Mouse (Mus musculus) hindbrain, embryonic 11.5 days (tissue): ENCODE results near the gene 1700024B05Rik. TPM values are rescaled to one million over a fixed set of nuclear protein-coding genes. Genes with fewer than 3 reads are reported as not detected.
"Not testable (repeated sequence)": the region's sequence is repeated elsewhere in the genome, so short reads cannot be mapped to it uniquely, and the experiment has no call there.

ENCODE experiments used
- ATAC-seq: fragments of 200-750 bp; cut with Nextera tagmentation; 2 replicates; pipeline ENCODE4 v1.8.0; 2017; ENCODE audit warnings: mild to moderate bottlenecking, moderate TSS enrichment, moderate library complexity; ENCODE audit not compliant: low FRiP score
- DNase-seq: peaks from one replicate; pipeline ENCODE4 v3.0.0-alpha.2; 2015; ENCODE audit warnings: low spot score
- H3K27ac ChIP-seq: fragments of 300-500 bp; sonication (generic); 2 replicates; pipeline ENCODE4 v1.5.1; 2014; ENCODE audit warnings: mild to moderate bottlenecking, low read depth, low read length
- H3K27me3 ChIP-seq: fragments of 300-500 bp; sonication (generic); 2 replicates; pipeline ENCODE4 v1.6.1; 2014; ENCODE audit warnings: mild to moderate bottlenecking, low read length, moderate library complexity, mixed read lengths; ENCODE audit not compliant: control insufficient read depth, insufficient read depth
- H3K36me3 ChIP-seq: fragments of 300-500 bp; sonication (generic); 2 replicates; pipeline ENCODE4 v1.6.1; 2014; ENCODE audit warnings: mild to moderate bottlenecking, low read length, moderate library complexity, mixed read lengths; ENCODE audit not compliant: control insufficient read depth, insufficient read depth
- H3K4me1 ChIP-seq: fragments of 300-500 bp; sonication (generic); replicated peaks from 2 replicates; pipeline ENCODE4 v1.6.1; 2014; ENCODE audit warnings: low read length, mixed read lengths; ENCODE audit not compliant: control insufficient read depth, insufficient read depth
- H3K4me2 ChIP-seq: fragments of 300-500 bp; sonication (generic); replicated peaks from 2 replicates; pipeline ENCODE4 v1.6.1; 2014; ENCODE audit warnings: mild to moderate bottlenecking, low read depth, low read length
- H3K4me3 ChIP-seq: fragments of 300-500 bp; sonication (generic); 2 replicates; pipeline ENCODE4 v1.5.1; 2014; ENCODE audit warnings: low read depth, low read length
- H3K9ac ChIP-seq: fragments of 300-500 bp; sonication (generic); 2 replicates; pipeline ENCODE4 v1.6.1; 2014; ENCODE audit warnings: low read depth, low read length
- H3K9me3 ChIP-seq: fragments of 300-500 bp; sonication (generic); 2 replicates; pipeline ENCODE4 v1.6.1; 2016; ENCODE audit warnings: low read length; ENCODE audit not compliant: control insufficient read depth
- WGBS: fragments of 180-500 bp; shearing (Covaris S2); extraction: QIAGEN DNeasy Blood & Tissue Kit; methylation state at CpG from one replicate; pipeline ENCODE4 v1.1.7; 2014; 5-methylcytosine and 5-hydroxymethylcytosine counted together
- polyA plus RNA-seq: library from polyadenylated mRNA; unstranded; fragments of >200 nt; fragmentation: Nextera tagmentation; extraction: Ambion mirVana; gene quantifications from 2 replicates; pipeline ENCODE4 v1.2.1, GENCODE M21; 2014

Gene 1700024B05Rik
- not detected in 2 replicates for polyA plus RNA-seq

DNA sequence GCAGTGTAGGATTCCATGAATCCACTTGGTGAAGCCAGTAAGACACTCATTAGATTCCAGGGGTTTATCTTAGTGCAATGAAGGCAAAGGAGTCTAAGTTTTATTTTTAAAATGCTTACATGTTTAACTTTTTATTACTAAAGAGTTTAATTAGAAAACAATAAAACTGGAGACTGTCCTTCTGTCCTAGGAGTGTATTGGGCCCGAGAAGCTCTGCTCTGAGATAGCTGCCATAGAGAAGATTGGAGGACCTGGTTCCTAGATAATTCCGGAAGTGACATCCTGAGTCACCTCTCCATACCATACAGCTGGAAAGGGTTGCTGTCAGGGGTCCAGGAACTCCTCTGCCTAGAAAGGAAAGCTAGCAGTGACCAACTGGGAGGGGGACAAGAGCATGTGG lies at the start of gene 1700024B05Rik:
Gene 1700024B05Rik (plus strand): TSS at position 301 of the 400 bp plus-strand sequence.
- DNase-seq, H3K4me2 ChIP-seq, ATAC-seq, H3K4me3 ChIP-seq, H3K9ac ChIP-seq, H3K27me3 ChIP-seq, H3K4me1 ChIP-seq, H3K27ac ChIP-seq, H3K9me3 ChIP-seq, H3K36me3 ChIP-seq: not testable (repeated sequence)
- 64% methylated on average over 1 of the region's 2 CpGs for WGBS

DNA sequence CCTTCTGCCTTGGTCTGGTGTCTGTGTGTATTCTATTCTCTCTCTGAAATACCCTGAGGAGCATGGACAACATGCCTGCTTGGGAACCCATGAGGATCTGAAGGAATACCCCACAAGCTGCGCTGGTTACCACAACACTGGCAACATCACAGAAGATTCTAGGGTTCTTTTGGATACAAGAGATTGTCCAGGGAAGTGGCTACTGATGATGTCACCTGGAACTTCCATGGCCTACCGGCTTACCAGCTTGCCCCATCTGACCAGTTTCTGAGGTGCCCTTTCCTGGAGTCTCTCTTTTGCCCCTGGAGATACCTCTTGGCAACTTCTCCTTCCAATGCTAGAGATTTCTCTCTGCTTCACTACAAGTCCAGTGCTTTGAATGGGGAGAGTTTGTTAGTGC lies 36.6 kb upstream of the 1700024B05Rik start, which contains the start of gene Gm7980:
Gene Gm7980 (minus strand): TSS at position 101 of the 400 bp plus-strand sequence.
- ATAC-seq, H3K4me2 ChIP-seq, H3K9me3 ChIP-seq, H3K36me3 ChIP-seq, H3K27me3 ChIP-seq, H3K27ac ChIP-seq, H3K4me1 ChIP-seq, H3K9ac ChIP-seq, H3K4me3 ChIP-seq, DNase-seq: not testable (repeated sequence)
- no CpG with 5 or more reads among the region's 2 CpGs for WGBS

DNA sequence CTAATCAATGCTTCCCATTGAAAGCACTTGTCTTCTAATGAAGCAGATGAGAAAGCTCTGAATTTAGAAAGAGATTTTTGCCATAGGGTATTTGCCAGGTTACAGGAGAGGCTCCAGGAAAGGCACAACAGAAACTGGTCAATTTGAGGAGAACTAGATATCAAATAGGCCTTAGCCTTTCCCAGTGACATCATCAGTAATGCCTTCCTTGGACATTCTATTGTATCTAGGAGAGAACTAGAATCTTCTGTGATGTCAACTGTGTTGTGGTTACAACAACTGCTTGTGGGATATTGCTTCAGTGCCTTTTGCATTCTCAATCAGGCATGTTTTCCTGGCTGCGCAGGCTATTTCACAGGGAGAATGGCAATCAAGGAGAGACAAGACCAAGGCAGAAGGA lies 19.1 kb upstream of the 1700024B05Rik start, which contains the start of gene 1700049E17Rik1:
Gene 1700049E17Rik1 (plus strand): TSS at position 301 of the 400 bp plus-strand sequence.
- not testable (repeated sequence) for H3K4me3 ChIP-seq, H3K4me2 ChIP-seq, H3K9ac ChIP-seq, H3K9me3 ChIP-seq, H3K27me3 ChIP-seq, H3K36me3 ChIP-seq, ATAC-seq, H3K4me1 ChIP-seq, H3K27ac ChIP-seq, DNase-seq
- WGBS, result no CpG with 5 or more reads among the region's 1 CpGs

DNA sequence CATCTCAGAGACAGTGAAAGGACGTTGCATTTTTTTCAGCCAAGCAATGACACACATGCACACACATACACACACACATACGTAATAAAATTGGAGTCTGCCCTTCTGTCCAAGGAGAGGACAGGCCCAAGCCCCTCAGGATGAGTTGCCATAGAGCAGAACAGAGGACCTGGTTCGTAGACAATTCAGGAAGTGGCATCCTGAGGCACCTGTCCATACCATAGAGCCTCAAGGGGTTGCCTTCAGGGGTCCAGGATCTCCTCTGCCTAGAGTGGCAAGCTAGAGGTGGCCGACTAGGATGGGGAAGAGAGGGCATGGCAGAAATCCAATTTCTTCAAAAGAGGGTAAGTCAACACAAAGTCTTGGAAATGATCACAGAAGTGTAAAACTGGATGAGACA lies 20.3 kb downstream of the 1700024B05Rik start:
- not testable (repeated sequence) for H3K27ac ChIP-seq, H3K36me3 ChIP-seq, ATAC-seq, H3K27me3 ChIP-seq, H3K4me3 ChIP-seq, DNase-seq, H3K4me1 ChIP-seq, H3K9me3 ChIP-seq, H3K9ac ChIP-seq, H3K4me2 ChIP-seq
- WGBS, result 68% methylated on average over 4 of the region's 4 CpGs

DNA sequence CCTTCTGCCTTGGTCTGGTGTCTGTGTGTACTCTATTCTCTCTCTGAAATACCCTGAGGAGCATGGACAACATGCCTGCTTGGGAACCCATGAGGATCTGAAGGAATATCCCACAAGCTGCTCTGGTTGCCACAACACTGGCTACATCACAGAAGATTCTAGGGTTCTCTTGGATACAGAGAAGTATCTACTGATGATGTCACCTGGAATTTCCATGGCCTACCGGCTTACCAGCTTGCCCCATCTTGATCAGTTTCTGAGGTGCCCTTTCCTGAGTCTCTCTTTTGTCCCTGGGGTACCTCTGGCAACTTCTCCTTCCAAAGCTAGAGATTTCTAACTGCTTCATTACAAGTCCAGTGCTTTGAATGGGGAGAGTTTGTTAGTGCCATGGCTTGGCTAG lies 24.0 kb downstream of the 1700024B05Rik start, which contains the start of gene Gm6401:
Gene Gm6401 (minus strand): TSS at position 101 of the 400 bp plus-strand sequence.
- 71% methylated on average over 1 of the region's 1 CpGs for WGBS
- not testable (repeated sequence) for H3K4me2 ChIP-seq, H3K9me3 ChIP-seq, H3K27me3 ChIP-seq, H3K27ac ChIP-seq, H3K9ac ChIP-seq, ATAC-seq, H3K4me1 ChIP-seq, H3K4me3 ChIP-seq, H3K36me3 ChIP-seq, DNase-seq

DNA sequence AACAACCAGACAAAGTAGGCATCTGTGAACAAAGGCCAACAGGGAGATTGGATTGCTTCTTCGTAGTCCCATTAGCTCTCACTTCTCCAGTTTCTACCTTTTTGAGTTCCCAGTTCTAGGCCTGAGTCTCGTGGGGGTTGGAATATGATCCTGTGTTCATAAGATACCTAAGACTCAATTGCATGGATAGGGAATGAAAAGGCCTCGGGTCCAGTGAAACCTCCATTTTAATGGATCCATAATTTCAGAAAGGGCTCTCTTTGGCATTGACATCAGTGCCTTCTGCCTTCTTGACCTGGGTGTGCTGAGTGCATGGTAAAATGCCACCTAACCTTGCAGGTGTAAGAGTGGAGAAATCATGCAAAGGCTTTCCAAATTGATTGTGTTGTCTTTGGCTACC lies 24.8 kb downstream of the 1700024B05Rik start:
- not testable (repeated sequence) for H3K9ac ChIP-seq, ATAC-seq

DNA sequence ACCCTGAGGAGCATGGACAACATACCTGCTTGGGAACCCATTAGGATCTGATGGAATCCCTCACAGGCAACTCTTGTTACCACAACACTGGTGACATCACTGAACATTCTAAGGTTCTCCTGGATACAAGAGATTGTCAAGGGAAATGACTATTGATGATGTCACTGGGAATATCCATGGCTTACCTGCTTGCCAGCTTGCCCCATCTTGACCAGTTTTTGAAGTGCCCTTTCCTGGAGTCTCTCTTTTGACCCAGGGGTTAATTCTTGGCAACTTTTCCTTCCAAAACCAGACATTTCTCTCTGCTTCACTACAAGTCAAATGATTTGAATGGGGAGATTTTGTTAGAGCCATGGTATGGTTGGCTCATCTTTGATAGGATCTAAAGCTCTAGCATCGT lies 39.4 kb downstream of the 1700024B05Rik start, which contains the start of gene Gm3543:
Gene Gm3543 (minus strand): TSS at position 101 of the 400 bp plus-strand sequence.
- ATAC-seq, H3K4me3 ChIP-seq, H3K27me3 ChIP-seq, H3K4me2 ChIP-seq, H3K36me3 ChIP-seq, H3K9ac ChIP-seq, H3K9me3 ChIP-seq, H3K4me1 ChIP-seq, DNase-seq, H3K27ac ChIP-seq: not testable (repeated sequence)
- no CpG with 5 or more reads among the region's 1 CpGs for WGBS

More for the DNA sequence above, 24.8 kb downstream of the 1700024B05Rik start:
- not testable (repeated sequence) for H3K36me3 ChIP-seq, H3K4me3 ChIP-seq, H3K4me2 ChIP-seq, H3K27me3 ChIP-seq, DNase-seq, H3K27ac ChIP-seq, H3K4me1 ChIP-seq, H3K9me3 ChIP-seq
- 75% methylated on average over 3 of the region's 3 CpGs for whole genome bisulfite sequencing

Other genes with a start within 250 kb of the 1700024B05Rik start
- not detected in 2 replicates for gene Gm8068, start 242.1 kb upstream of the 1700024B05Rik start, polyA plus RNA-seq
- not detected in 2 replicates for gene Gm7929, start 193.4 kb upstream of the 1700024B05Rik start, polyA plus RNA-seq
- gene Gm47189, start 171.6 kb upstream of the 1700024B05Rik start, polyA plus RNA-seq, result not detected in 2 replicates
- gene Gm7980, start 36.7 kb upstream of the 1700024B05Rik start, polyA plus RNA-seq, result not detected in 2 replicates
- gene 1700049E17Rik1, start 19.0 kb upstream of the 1700024B05Rik start, polyA plus RNA-seq, result not detected in 2 replicates
- not detected in 2 replicates for gene Gm6401, start 23.9 kb downstream of the 1700024B05Rik start, polyA plus RNA-seq
- not detected in 2 replicates for gene Gm3543, start 39.3 kb downstream of the 1700024B05Rik start, polyA plus RNA-seq
- gene Gm7951, start 173.4 kb downstream of the 1700024B05Rik start, polyA plus RNA-seq, result not detected in 2 replicates
- gene Gm17027, start 218.6 kb downstream of the 1700024B05Rik start, polyA plus RNA-seq, result not detected in 2 replicates
- gene Gm3573, start 246.8 kb downstream of the 1700024B05Rik start, polyA plus RNA-seq, result not detected in 2 replicates